Mouse (Mus musculus): ENCODE measurements around the gene Thap12. TPM values are rescaled to one million over a fixed set of nuclear protein-coding genes. Genes with fewer than 3 reads are reported as not detected.

Gene Thap12
- polyA plus RNA-seq, 1 experiment from 2014 or later: 43.5 TPM

GRCm38 (mm10) chr7:98733958-98734357 lies 31.1 kb downstream of the Thap12 start:
- H3K27me3 ChIP-seq (ENCODE audit: control insufficient read depth, insufficient read depth, low read depth, low read length): no peaks in the 10 kb centered on the region; the same call in 1 of the 2 replicates
- H3K4me2 ChIP-seq (ENCODE audit: low read length): no peak overlapping the region
- H3K27ac ChIP-seq (ENCODE audit: low read length): no peak overlapping the region
- H3K4me3 ChIP-seq (ENCODE audit: low read depth, low read length): no peak overlapping the region
- H3K4me1 ChIP-seq (ENCODE audit: control insufficient read depth, insufficient read depth, low read length): no peaks in the 10 kb centered on the region
- no peak overlapping the region for H3K9ac ChIP-seq (ENCODE audit: low read depth, low read length)
- H3K36me3 ChIP-seq (ENCODE audit: control insufficient read depth, insufficient read depth, low read length): no peaks in the 10 kb centered on the region
- ATAC-seq: no peak
- WGBS: 92% methylated on average over 4 of the region's 4 CpGs
- no peaks in the 10 kb centered on the region for H3K9me3 ChIP-seq (replicated peaks; ENCODE audit: control insufficient read depth, low read length, poor library complexity, severe bottlenecking)

- 36% methylated on average over 10 of the region's 10 CpGs for WGBS
- no peaks in the 10 kb centered on the region for H3K9me3 ChIP-seq (replicated peaks; ENCODE audit: control insufficient read depth, low read length, poor library complexity, severe bottlenecking)
- H3K27ac ChIP-seq (ENCODE audit: low read length): no peak overlapping the region
- H3K27me3 ChIP-seq (ENCODE audit: control insufficient read depth, insufficient read depth, low read depth, low read length): no peaks in the 10 kb centered on the region
- no peak overlapping the region for H3K4me3 ChIP-seq (ENCODE audit: low read depth, low read length)
- no peaks in the 10 kb centered on the region for H3K4me1 ChIP-seq (ENCODE audit: control insufficient read depth, insufficient read depth, low read length)
- 0 out of 2 replicates have a peak overlapping the region, but pooled peaks have one; percentile 21 for H3K9ac ChIP-seq (ENCODE audit: low read depth, low read length)
- H3K36me3 ChIP-seq (ENCODE audit: control insufficient read depth, insufficient read depth, low read length): no peaks in the 10 kb centered on the region
- ATAC-seq: 0 out of 2 replicates have a peak, but pooled peaks have one; percentile 36
- H3K4me2 ChIP-seq (ENCODE audit: low read length): no peak overlapping the region
Measured at GRCm38 (mm10) chr7:98734876-98735275, 32.0 kb downstream of the Thap12 start.

GRCm38 (mm10) chr7:98736780-98737550 lies 34.1 kb downstream of the Thap12 start:
- Histone ChIP-seq H3K4me3 (ENCODE audit: low read depth, low read length) (no peak overlapping the region), H3K27ac (ENCODE audit: low read length) (no peak overlapping the region), H3K36me3 (ENCODE audit: control insufficient read depth, insufficient read depth, low read length) (no peaks in the 10 kb centered on the region), H3K9ac (ENCODE audit: low read depth, low read length) (no peak overlapping the region), H3K9me3 (replicated peaks; ENCODE audit: control insufficient read depth, low read length, poor library complexity, severe bottlenecking) (no peaks in the 10 kb centered on the region), H3K27me3 (ENCODE audit: control insufficient read depth, insufficient read depth, low read depth, low read length) (no peaks in the 10 kb centered on the region), H3K4me1 (ENCODE audit: control insufficient read depth, insufficient read depth, low read length) (no peaks in the 10 kb centered on the region), H3K4me2 (ENCODE audit: low read length) (no peak overlapping the region)
- WGBS: 73% methylated on average over 7 of the region's 7 CpGs
- no peak for ATAC-seq

GRCm38 (mm10) chr7:98740363-98740762 lies 37.5 kb downstream of the Thap12 start:
- Histone ChIP-seq H3K4me2 (ENCODE audit: low read length) (no peak overlapping the region), H3K9me3 (replicated peaks; ENCODE audit: control insufficient read depth, low read length, poor library complexity, severe bottlenecking) (no peaks in the 10 kb centered on the region), H3K4me3 (ENCODE audit: low read depth, low read length) (no peak overlapping the region), H3K27ac (ENCODE audit: low read length) (no peak overlapping the region), H3K27me3 (ENCODE audit: control insufficient read depth, insufficient read depth, low read depth, low read length) (no peaks in the 10 kb centered on the region), H3K36me3 (ENCODE audit: control insufficient read depth, insufficient read depth, low read length) (no peaks in the 10 kb centered on the region), H3K9ac (ENCODE audit: low read depth, low read length) (no peak overlapping the region), H3K4me1 (ENCODE audit: control insufficient read depth, insufficient read depth, low read length) (no peaks in the 10 kb centered on the region)
- ATAC-seq: no peak
- WGBS: 21% methylated on average over 5 of the region's 5 CpGs

GRCm38 (mm10) chr7:98743312-98743711 lies 40.4 kb downstream of the Thap12 start:
- Histone ChIP-seq H3K9ac (ENCODE audit: low read depth, low read length) (no peak overlapping the region), H3K4me1 (ENCODE audit: control insufficient read depth, insufficient read depth, low read length) (no peaks in the 10 kb centered on the region), H3K4me3 (ENCODE audit: low read depth, low read length) (no peak overlapping the region), H3K36me3 (ENCODE audit: control insufficient read depth, insufficient read depth, low read length) (no peaks in the 10 kb centered on the region), H3K4me2 (ENCODE audit: low read length) (no peak overlapping the region), H3K9me3 (replicated peaks; ENCODE audit: control insufficient read depth, low read length, poor library complexity, severe bottlenecking) (no peaks in the 10 kb centered on the region), H3K27ac (ENCODE audit: low read length) (no peak overlapping the region), H3K27me3 (ENCODE audit: control insufficient read depth, insufficient read depth, low read depth, low read length) (no peaks in the 10 kb centered on the region)
- 3% methylated on average over 3 of the region's 3 CpGs for WGBS
- no peak for ATAC-seq

- no peak overlapping the region for H3K27ac ChIP-seq (ENCODE audit: low read length)
- no peak overlapping the region for H3K9ac ChIP-seq (ENCODE audit: low read depth, low read length)
- no peak overlapping the region for H3K4me3 ChIP-seq (ENCODE audit: low read depth, low read length)
- H3K27me3 ChIP-seq (ENCODE audit: control insufficient read depth, insufficient read depth, low read depth, low read length): no peaks in the 10 kb centered on the region
- H3K36me3 ChIP-seq (ENCODE audit: control insufficient read depth, insufficient read depth, low read length): no peaks in the 10 kb centered on the region
- H3K4me1 ChIP-seq (ENCODE audit: control insufficient read depth, insufficient read depth, low read length): no peaks in the 10 kb centered on the region
- ATAC-seq: no peak
- no peaks in the 10 kb centered on the region for H3K9me3 ChIP-seq (replicated peaks; ENCODE audit: control insufficient read depth, low read length, poor library complexity, severe bottlenecking)
- 67% methylated on average over 10 of the region's 10 CpGs for WGBS
- no peak overlapping the region for H3K4me2 ChIP-seq (ENCODE audit: low read length)
Measured at GRCm38 (mm10) chr7:98750404-98750803, 47.5 kb downstream of the Thap12 start.

- no peak overlapping the region for H3K27ac ChIP-seq (ENCODE audit: low read length)
- no peak overlapping the region for H3K4me2 ChIP-seq (ENCODE audit: low read length)
- no peaks in the 10 kb centered on the region for H3K36me3 ChIP-seq (ENCODE audit: control insufficient read depth, insufficient read depth, low read length)
- 85% methylated on average over 8 of the region's 8 CpGs for WGBS
- no peaks in the 10 kb centered on the region; the same call in 1 of the 2 replicates for H3K27me3 ChIP-seq (ENCODE audit: control insufficient read depth, insufficient read depth, low read depth, low read length)
- H3K9ac ChIP-seq (ENCODE audit: low read depth, low read length): no peak overlapping the region
- no peaks in the 10 kb centered on the region for H3K9me3 ChIP-seq (replicated peaks; ENCODE audit: control insufficient read depth, low read length, poor library complexity, severe bottlenecking)
- no peaks in the 10 kb centered on the region for H3K4me1 ChIP-seq (ENCODE audit: control insufficient read depth, insufficient read depth, low read length)
- no peak overlapping the region for H3K4me3 ChIP-seq (ENCODE audit: low read depth, low read length)
- no peak for ATAC-seq
Measured at GRCm38 (mm10) chr7:98752680-98753079, 49.8 kb downstream of the Thap12 start.

- no peaks in the 10 kb centered on the region for H3K9me3 ChIP-seq (replicated peaks; ENCODE audit: control insufficient read depth, low read length, poor library complexity, severe bottlenecking)
- WGBS: 90% methylated on average over 11 of the region's 11 CpGs
Measured at GRCm38 (mm10) chr7:98756050-98756449, 53.1 kb downstream of the Thap12 start.

GRCm38 (mm10) chr7:98756556-98756955 lies 53.7 kb downstream of the Thap12 start:
- H3K9ac ChIP-seq (ENCODE audit: low read depth, low read length): no peak overlapping the region

More at GRCm38 (mm10) chr7:98756050-98756449, 53.1 kb downstream of the Thap12 start:
- ATAC-seq: no peak
- Histone ChIP-seq H3K9ac (ENCODE audit: low read depth, low read length) (no peak overlapping the region), H3K27ac (ENCODE audit: low read length) (no peak overlapping the region), H3K4me3 (ENCODE audit: low read depth, low read length) (no peak overlapping the region), H3K4me1 (ENCODE audit: control insufficient read depth, insufficient read depth, low read length) (no peaks in the 10 kb centered on the region), H3K36me3 (ENCODE audit: control insufficient read depth, insufficient read depth, low read length) (no peaks in the 10 kb centered on the region), H3K4me2 (ENCODE audit: low read length) (no peak overlapping the region), H3K27me3 (ENCODE audit: control insufficient read depth, insufficient read depth, low read depth, low read length) (no peaks in the 10 kb centered on the region; the same call in 1 of the 2 replicates)

More at GRCm38 (mm10) chr7:98756556-98756955, 53.7 kb downstream of the Thap12 start:
- H3K4me2 ChIP-seq (ENCODE audit: low read length): no peak overlapping the region
- no peak overlapping the region for H3K27ac ChIP-seq (ENCODE audit: low read length)
- H3K36me3 ChIP-seq (ENCODE audit: control insufficient read depth, insufficient read depth, low read length): no peaks in the 10 kb centered on the region
- no peaks in the 10 kb centered on the region for H3K4me1 ChIP-seq (ENCODE audit: control insufficient read depth, insufficient read depth, low read length)
- H3K27me3 ChIP-seq (ENCODE audit: control insufficient read depth, insufficient read depth, low read depth, low read length): no peaks in the 10 kb centered on the region; the same call in 1 of the 2 replicates
- no peaks in the 10 kb centered on the region for H3K9me3 ChIP-seq (replicated peaks; ENCODE audit: control insufficient read depth, low read length, poor library complexity, severe bottlenecking)
- H3K4me3 ChIP-seq (ENCODE audit: low read depth, low read length): no peak overlapping the region
- ATAC-seq: no peak
- 83% methylated on average over 8 of the region's 8 CpGs for WGBS
